Mouse (Mus musculus) lung, postnatal 14 days (tissue): ENCODE measurements at regions not wholly inside any gene's neighbourhood (a gene's known extent, or its start where the extent isn't known, plus 50 kb on each side); places are given as distances from the start of the nearest gene placed in this dataset.

Experiments
- DNase-seq: peaks from one replicate; pipeline ENCODE4 v3.0.0; 2021

- no peak for DNase-seq
Measured at GRCm38 (mm10) chr2:21129621-21130020, 75.5 kb downstream of the Enkur start.

- DNase-seq, result no peak
Measured at GRCm38 (mm10) chr2:21126531-21126930, 78.6 kb downstream of the Enkur start.

- no peak for DNase-seq
Measured at GRCm38 (mm10) chr2:21122421-21122820, 82.7 kb downstream of the Enkur start.

- no peak for DNase-seq
Measured at GRCm38 (mm10) chr2:21121663-21122062, 83.5 kb downstream of the Enkur start.

GRCm38 (mm10) chr2:21116817-21117216 is 88.3 kb downstream of the Enkur start:
- no peak for DNase-seq

- no peak for DNase-seq
Measured at GRCm38 (mm10) chr2:21111527-21111926, 93.6 kb downstream of the Enkur start.

GRCm38 (mm10) chr2:21100248-21100808 is 104.8 kb downstream of the Enkur start:
- no peak for DNase-seq

GRCm38 (mm10) chr2:21091058-21091971 is 113.8 kb downstream of the Enkur start:
- peak; percentile 15 for DNase-seq

- DNase-seq, result no peak
Measured at GRCm38 (mm10) chr2:21085517-21085916, 116.8 kb upstream of the Arhgap21 start.

- no peak for DNase-seq
Measured at GRCm38 (mm10) chr2:21067292-21067850, 98.7 kb upstream of the Arhgap21 start.

GRCm38 (mm10) chr2:21060347-21060650 is 91.6 kb upstream of the Arhgap21 start:
- no peak for DNase-seq

GRCm38 (mm10) chr2:21059618-21060346 is 91.1 kb upstream of the Arhgap21 start:
- DNase-seq, result no peak

- no peak for DNase-seq
Measured at GRCm38 (mm10) chr2:21058940-21059339, 90.3 kb upstream of the Arhgap21 start.

- no peak for DNase-seq
Measured at GRCm38 (mm10) chr2:21056450-21057210, 87.9 kb upstream of the Arhgap21 start.

GRCm38 (mm10) chr2:21055416-21055815 is 86.7 kb upstream of the Arhgap21 start:
- DNase-seq, result no peak

- no peak for DNase-seq
Measured at GRCm38 (mm10) chr2:21054325-21055082, 85.8 kb upstream of the Arhgap21 start.

- DNase-seq, result no peak
Measured at GRCm38 (mm10) chr2:21053596-21053995, 84.9 kb upstream of the Arhgap21 start.

- DNase-seq, result no peak
Measured at GRCm38 (mm10) chr2:21048996-21049395, 80.3 kb upstream of the Arhgap21 start.

- no peak for DNase-seq
Measured at GRCm38 (mm10) chr2:21048226-21048625, 79.5 kb upstream of the Arhgap21 start.

GRCm38 (mm10) chr2:21046503-21047116 is 77.9 kb upstream of the Arhgap21 start:
- DNase-seq, result no peak

- DNase-seq, result no peak
Measured at GRCm38 (mm10) chr2:21044781-21045180, 76.1 kb upstream of the Arhgap21 start.

GRCm38 (mm10) chr2:21044007-21044406 is 75.3 kb upstream of the Arhgap21 start:
- no peak for DNase-seq
